Mouse (Mus musculus) cerebellum, adult 2 months (tissue): ENCODE data around the gene Slc12a9.

Experiments used
- CTCF ChIP-seq: fragments of 200-500 bp; IDR thresholded peaks from 2 replicates; pipeline ENCODE4 v1.5.1; 2011; ENCODE audit warnings: low read depth, mild to moderate bottlenecking, control low read depth, low read length, moderate library complexity, borderline replicate concordance; ENCODE audit not compliant: insufficient read depth
- POLR2A ChIP-seq: fragments of 200-500 bp; IDR thresholded peaks from 2 replicates; pipeline ENCODE4 v1.6.1; 2011; ENCODE audit warnings: low read length, control low read depth, borderline replicate concordance; ENCODE audit not compliant: insufficient read depth

DNA sequence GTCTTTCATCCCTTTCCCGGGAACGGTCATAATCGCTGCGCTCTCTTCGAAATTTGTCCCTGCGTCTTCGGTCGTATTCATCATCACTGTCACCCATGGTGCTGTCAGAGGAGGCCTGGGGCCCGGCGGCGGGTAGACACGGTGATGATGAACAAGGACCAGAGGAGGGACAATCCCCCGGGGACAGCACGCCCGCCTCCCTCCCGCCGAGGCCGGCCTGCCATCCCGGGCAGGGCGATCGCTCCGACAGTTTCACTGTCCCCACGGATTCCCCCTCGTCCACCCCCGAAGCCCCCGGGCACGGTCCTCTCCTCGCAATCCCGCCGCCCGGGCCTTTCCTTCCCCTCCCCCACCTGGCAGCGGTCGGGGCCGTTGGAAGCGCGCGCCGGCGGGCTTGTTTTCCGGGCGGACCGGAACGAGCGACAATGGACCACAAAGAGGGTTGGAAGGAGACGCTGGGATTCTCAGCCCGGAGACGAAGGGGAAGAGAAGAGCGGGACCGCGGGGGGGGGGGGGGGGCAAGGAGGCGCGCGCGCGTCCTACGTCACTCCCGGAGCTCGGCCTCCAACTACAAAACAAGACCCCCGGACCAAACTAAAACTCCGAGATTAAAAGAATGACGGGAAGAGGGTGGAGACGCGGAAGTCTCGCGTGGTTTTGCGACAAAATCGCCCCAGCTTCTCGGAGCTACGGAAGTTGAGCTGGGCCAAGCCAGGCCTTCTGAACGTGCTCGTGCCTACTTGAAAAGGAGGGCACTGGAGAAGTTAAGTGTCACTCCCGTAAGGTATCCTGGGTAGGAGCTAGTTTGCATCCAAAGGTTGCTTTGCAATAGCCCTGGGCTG is 26.1 kb downstream of the Slc12a9 start, which contains the start of gene Srrt:
- TF ChIP-seq CTCF (no peak), POLR2A (peak; percentile 82; the same call in 1 of the 2 replicates)
